Mouse (Mus musculus): ENCODE data around the gene 4933427I04Rik.

The 4933427I04Rik gene
- long read RNA-seq, experiment 1 = 0 reads
- long read RNA-seq, experiment 2 = 0 reads

- intact Hi-C loops (cut with DNase I) = no loop called here
Measured at GRCm38 (mm10) chr4:123859379-123859778, at the start of gene 4933427I04Rik. 4933427I04Rik (plus strand) TSS chr4:123859679.

- intact Hi-C loops (cut with DNase I) = no loop called here
Measured at GRCm38 (mm10) chr4:123810475-123811295, 48.8 kb upstream of the 4933427I04Rik start.

- intact Hi-C loops (cut with DNase I) = no loop called here
Measured at GRCm38 (mm10) chr4:123812525-123812924, 47.0 kb upstream of the 4933427I04Rik start.

- intact Hi-C loops (cut with DNase I) = no loop called here
Measured at GRCm38 (mm10) chr4:123814030-123814501, 45.4 kb upstream of the 4933427I04Rik start.

GRCm38 (mm10) chr4:123819093-123819610, 40.3 kb upstream of the 4933427I04Rik start:
- intact Hi-C loops (cut with DNase I) = loop anchor here (5.0 kb wide), 1 partner anchor 78 kb away; no protein-coding TSS in a partner anchor

- intact Hi-C loops (cut with DNase I) = no loop called here
Measured at GRCm38 (mm10) chr4:123842126-123842525, 17.4 kb upstream of the 4933427I04Rik start.

GRCm38 (mm10) chr4:123856888-123857287, 2.6 kb upstream of the 4933427I04Rik start:
- intact Hi-C loops (cut with DNase I) = no loop called here

GRCm38 (mm10) chr4:123858090-123858489, 1.4 kb upstream of the 4933427I04Rik start:
- intact Hi-C loops (cut with DNase I) = no loop called here

- intact Hi-C loops (cut with DNase I) = no loop called here
Measured at GRCm38 (mm10) chr4:123859803-123860202, 324 bp downstream of the 4933427I04Rik start.

GRCm38 (mm10) chr4:123860621-123861020, 1.1 kb downstream of the 4933427I04Rik start:
- intact Hi-C loops (cut with DNase I) = no loop called here

GRCm38 (mm10) chr4:123893726-123894125, 34.2 kb downstream of the 4933427I04Rik start:
- intact Hi-C loops (cut with DNase I) = no loop called here

- intact Hi-C loops (cut with DNase I) = no loop called here
Measured at GRCm38 (mm10) chr4:123894295-123894694, 34.8 kb downstream of the 4933427I04Rik start.

- intact Hi-C loops (cut with DNase I) = loop anchor here (5.0 kb wide), 2 partner anchors 81 to 141 kb away; no protein-coding TSS in a partner anchor
Measured at GRCm38 (mm10) chr4:123898696-123899095, 39.2 kb downstream of the 4933427I04Rik start.

- intact Hi-C loops (cut with DNase I) = no loop called here
Measured at GRCm38 (mm10) chr4:123903432-123903831, 44.0 kb downstream of the 4933427I04Rik start.

- intact Hi-C loops (cut with DNase I) = no loop called here
Measured at GRCm38 (mm10) chr4:123904333-123905125, 45.0 kb downstream of the 4933427I04Rik start, which contains the start of gene Mycbp. Mycbp (plus strand) TSS chr4:123904832.

GRCm38 (mm10) chr4:123905126-123905668, 45.7 kb downstream of the 4933427I04Rik start:
- intact Hi-C loops (cut with DNase I) = no loop called here

GRCm38 (mm10) chr4:123911503-123911902, 52.0 kb downstream of the 4933427I04Rik start:
- intact Hi-C loops (cut with DNase I) = no loop called here

GRCm38 (mm10) chr4:123912431-123912830, 53.0 kb downstream of the 4933427I04Rik start:
- intact Hi-C loops (cut with DNase I) = no loop called here
